Mouse (Mus musculus): ENCODE measurements around the gene Tpcn2.

- no peak for TF ChIP-seq CTCF (IDR thresholded peaks at IDR 0.05; ENCODE audit: low read depth, low read length)
- no peak for TF ChIP-seq POLR2A (IDR thresholded peaks at IDR 0.05; ENCODE audit: extremely low read depth, insufficient read depth, low read length)
Measured at GRCm38 (mm10) chr7:145176750-145177589, 106.8 kb downstream of the Tpcn2 start.
